Mouse (Mus musculus) frontal cortex, postnatal 10 days (tissue): ENCODE data around the gene Grrp1.
"Not testable (repeated sequence)": the region's sequence is repeated elsewhere in the genome, so short reads cannot be mapped to it uniquely, and the experiment has no call there.

Experiments
- DNase-seq, 2 experiments: peaks; one replicate each; pipeline ENCODE4 v3.0.0; 2022; ENCODE audit warnings: low spot score in 2 of 2, mixed read lengths in 1 of 2

The Grrp1 gene

GRCm38 (mm10) chr4:134253722-134254324, at the start of gene Grrp1:
Gene Grrp1 (minus strand): TSS chr4:134254106.
- no peak for DNase-seq

- DNase-seq, result no peak
Measured at GRCm38 (mm10) chr4:134302084-134302483, 48.2 kb upstream of the Grrp1 start.

GRCm38 (mm10) chr4:134300316-134300715, 46.4 kb upstream of the Grrp1 start:
- DNase-seq, result no peak

GRCm38 (mm10) chr4:134299498-134299810, 45.5 kb upstream of the Grrp1 start:
- DNase-seq, result no peak

GRCm38 (mm10) chr4:134298626-134299497, 45.0 kb upstream of the Grrp1 start:
- DNase-seq, result no peak

GRCm38 (mm10) chr4:134297369-134297768, 43.5 kb upstream of the Grrp1 start:
- no peak for DNase-seq

- no peak for DNase-seq
Measured at GRCm38 (mm10) chr4:134296523-134296922, 42.6 kb upstream of the Grrp1 start.

GRCm38 (mm10) chr4:134296096-134296495, 42.2 kb upstream of the Grrp1 start:
- not testable (repeated sequence) for DNase-seq

- no peak for DNase-seq
Measured at GRCm38 (mm10) chr4:134293692-134294163, 39.8 kb upstream of the Grrp1 start.

GRCm38 (mm10) chr4:134293061-134293691, 39.3 kb upstream of the Grrp1 start:
- no peak for DNase-seq

GRCm38 (mm10) chr4:134292067-134292466, 38.2 kb upstream of the Grrp1 start:
- DNase-seq, result peak in 1 of 2 experiments; percentile 57

- DNase-seq, result no peak
Measured at GRCm38 (mm10) chr4:134288397-134289256, 34.7 kb upstream of the Grrp1 start.

GRCm38 (mm10) chr4:134287575-134288025, 33.7 kb upstream of the Grrp1 start, which contains the start of gene Pdik1l:
Gene Pdik1l (minus strand): TSS chr4:134287895.
- DNase-seq, result peak; percentile 59 to 62

- peak; percentile 89 to 96 for DNase-seq
Measured at GRCm38 (mm10) chr4:134287168-134287564, 33.3 kb upstream of the Grrp1 start.

- DNase-seq, result no peak
Measured at GRCm38 (mm10) chr4:134286226-134287167, 32.6 kb upstream of the Grrp1 start.

- no peak for DNase-seq
Measured at GRCm38 (mm10) chr4:134284942-134285341, 31.0 kb upstream of the Grrp1 start.

- DNase-seq, result no peak
Measured at GRCm38 (mm10) chr4:134273417-134274345, 19.8 kb upstream of the Grrp1 start.

GRCm38 (mm10) chr4:134272731-134273416, 19.0 kb upstream of the Grrp1 start:
- DNase-seq, result no peak

- DNase-seq, result no peak
Measured at GRCm38 (mm10) chr4:134271979-134272378, 18.1 kb upstream of the Grrp1 start.
